Mouse (Mus musculus) B cell, adult 2 months (primary cell): Measurements from ENCODE around the gene Grap2.
"Not testable (repeated sequence)": the region's sequence is repeated elsewhere in the genome, so short reads cannot be mapped to it uniquely, and the experiment has no call there.

ENCODE experiments used
- DNase-seq, 2 experiments: peaks; one replicate each; pipeline ENCODE4 v3.0.0; 2022

Grap2 gene

GRCm38 (mm10) chr15:80567139-80567538, 5.3 kb upstream of the Grap2 start:
- DNase-seq: no peak

DNA sequence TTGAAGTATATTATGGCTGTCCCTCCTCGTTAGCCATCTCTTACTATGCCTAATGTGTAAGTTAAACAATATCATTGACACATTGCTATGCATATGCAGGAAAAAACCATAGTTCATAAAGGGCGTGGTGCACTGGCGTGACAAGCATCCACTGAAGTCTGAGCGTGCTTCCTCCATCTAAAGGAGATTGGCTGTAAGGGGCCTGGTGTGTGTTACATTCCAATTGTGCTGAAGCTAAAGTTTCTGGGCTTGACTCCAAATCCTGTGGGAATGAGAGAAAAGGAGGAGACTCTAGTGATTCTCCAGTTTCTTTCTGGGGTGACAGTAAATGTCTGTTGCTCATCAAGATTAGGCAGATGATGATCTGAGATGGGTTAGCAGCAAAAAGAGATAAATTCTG, 4.7 kb upstream of the Grap2 start:
- DNase-seq: no peak

DNA sequence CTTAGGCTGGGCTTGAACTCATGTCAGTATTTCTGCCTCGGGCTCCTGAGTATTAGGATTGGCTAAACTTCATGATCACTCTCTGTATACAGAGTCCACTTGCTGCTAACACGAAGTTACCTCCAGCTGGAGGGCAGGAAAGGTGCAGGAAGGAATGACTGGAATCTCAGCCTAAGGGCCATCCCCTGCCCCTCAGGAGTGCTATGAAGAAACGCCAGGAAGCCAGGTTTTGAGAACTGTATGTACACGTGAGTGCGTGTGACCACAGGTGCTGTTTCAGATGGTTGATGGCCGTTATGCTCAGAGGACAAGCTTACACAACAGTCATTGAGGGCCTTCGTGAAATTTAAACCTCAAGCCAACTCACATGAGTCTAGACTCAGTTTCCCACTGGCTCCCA, 3.2 kb upstream of the Grap2 start:
- no peak for DNase-seq

GRCm38 (mm10) chr15:80570226-80570625, 2.2 kb upstream of the Grap2 start:
- DNase-seq: no peak

GRCm38 (mm10) chr15:80571611-80572010, 783 bp upstream of the Grap2 start:
- peak; percentile 43 to 55 for DNase-seq

DNA sequence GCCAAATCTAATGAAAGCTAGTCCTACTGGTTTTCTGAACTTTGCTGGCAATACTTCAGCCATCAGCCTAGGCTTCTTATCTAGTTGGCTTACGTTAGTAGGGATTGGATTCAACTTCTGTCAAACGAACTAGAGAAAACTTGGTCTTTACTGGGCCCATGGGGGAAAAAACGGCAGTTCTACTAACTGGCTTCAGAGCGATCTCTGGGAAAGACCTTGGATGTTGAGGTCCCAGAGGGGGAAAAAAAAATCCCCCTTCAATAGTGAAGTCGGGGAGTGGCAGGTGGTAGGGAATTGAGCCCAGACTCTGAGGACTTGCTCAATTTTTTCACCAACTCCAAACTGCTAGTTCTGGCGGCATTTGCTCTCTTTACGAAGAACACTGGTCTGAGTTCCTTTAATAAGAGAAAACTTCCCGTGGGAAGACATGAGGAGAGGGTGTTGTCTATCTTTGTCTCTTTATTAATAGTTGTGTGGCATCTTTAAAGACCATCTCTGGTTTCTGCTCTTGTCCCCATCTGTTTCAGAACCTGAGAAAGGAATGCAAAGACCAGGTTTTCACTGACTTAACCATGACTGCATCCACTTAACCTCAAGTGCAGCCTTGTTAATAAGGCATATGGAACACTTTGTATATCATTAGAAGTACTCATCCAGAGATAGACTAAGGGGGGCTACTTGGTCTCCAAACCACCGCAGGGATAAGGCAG, 572 bp downstream of the Grap2 start:
- no peak for DNase-seq

- DNase-seq: no peak
Observed at GRCm38 (mm10) chr15:80574211-80575040, 2.0 kb downstream of the Grap2 start.

DNA sequence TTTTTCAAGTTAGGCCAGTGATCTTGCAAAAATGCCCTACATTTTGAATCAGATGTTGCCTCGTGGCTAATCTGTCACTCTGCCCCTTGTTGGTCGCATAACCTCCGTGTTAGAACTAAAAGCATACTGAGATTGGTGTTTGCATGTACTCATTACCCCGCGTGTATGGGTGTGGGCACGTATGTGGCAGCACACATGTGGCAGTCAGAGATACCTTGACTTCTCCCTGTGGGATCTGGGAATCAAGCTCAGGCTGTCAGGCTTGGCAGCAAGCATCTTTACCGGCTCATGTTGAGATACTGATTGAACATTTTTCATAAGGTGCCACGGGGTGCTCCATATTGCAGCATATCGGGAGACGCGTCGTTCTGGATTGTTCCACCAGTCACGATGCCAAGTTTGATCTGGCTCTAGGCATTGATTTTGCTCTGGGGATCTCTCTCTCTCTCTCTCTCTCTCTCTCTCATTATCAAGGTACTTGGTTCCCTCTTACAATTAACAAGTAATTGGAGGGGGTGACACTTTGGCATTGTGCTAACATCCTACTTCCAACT, 3.5 kb downstream of the Grap2 start:
- DNase-seq: no peak

DNA sequence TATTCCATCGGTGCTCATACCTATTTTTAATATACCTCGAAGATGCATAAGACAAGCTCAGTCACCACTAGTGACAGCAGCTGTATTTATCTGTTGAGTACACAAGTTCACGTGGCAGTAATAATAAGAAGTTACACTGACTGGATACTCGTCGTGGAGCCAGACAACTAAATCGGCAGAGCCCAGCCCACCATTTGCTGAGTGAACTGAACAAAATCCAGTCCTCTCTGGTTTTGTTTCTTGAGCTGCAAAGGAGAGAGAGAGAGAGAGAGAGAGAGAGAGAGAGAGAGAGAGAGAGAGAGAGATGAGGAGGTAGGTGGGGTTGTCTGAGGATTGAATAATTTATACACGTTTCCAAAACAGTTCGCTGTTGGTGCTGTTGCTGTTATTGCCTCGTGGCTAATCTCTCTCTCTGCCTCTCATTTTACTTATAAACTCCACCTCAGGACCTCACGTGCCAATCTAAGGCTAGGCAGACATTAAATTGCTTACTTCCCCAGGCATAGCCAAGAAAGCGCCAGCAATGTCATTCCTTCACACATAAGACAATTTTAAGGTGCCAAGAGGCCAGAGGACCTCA, 4.1 kb downstream of the Grap2 start:
- DNase-seq: no peak

- no peak for DNase-seq
Observed at GRCm38 (mm10) chr15:80577166-80577960, 5.0 kb downstream of the Grap2 start.

DNA sequence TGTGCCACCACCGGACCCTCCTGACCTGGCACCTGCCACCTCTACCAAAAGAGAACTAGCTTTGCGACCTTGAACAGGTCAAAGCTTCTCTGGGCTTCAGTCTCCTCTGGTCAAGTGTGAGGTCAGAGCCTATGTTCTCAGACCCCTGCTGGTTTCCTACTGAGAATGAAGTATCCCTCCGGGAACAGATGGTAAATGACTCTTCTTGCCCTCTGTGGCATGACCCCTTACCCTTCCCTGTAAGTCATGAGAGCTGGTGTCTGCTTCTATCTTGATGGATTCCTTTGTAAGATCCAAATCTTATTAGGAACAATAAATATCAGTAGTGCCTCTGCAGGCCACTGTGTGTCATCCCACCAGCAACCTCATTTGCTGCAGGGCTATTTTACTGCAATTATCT, 6.7 kb downstream of the Grap2 start:
- no peak for DNase-seq

DNA sequence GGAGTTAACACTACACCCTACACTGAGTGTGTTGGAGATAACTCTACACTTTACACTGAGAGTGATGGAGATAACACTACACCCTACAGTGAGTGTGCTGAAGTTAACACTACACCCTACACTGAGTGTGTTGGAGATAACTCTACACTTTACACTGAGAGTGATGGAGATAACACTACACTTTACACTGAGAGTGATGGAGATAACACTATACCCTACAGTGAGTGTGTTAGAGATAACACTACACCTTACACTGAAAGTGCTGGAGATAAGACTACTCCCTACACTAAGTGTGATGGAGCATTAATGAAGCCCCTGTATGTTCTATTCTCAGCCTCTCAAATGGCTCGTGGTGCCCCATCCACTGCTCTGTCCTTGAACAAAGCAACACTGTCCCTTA, 8.2 kb downstream of the Grap2 start:
- DNase-seq: not testable (repeated sequence)

GRCm38 (mm10) chr15:80582581-80583495, 10.4 kb downstream of the Grap2 start:
- DNase-seq: no peak

- DNase-seq: no peak
Observed at GRCm38 (mm10) chr15:80586296-80586695, 13.9 kb downstream of the Grap2 start.

- DNase-seq: no peak
Observed at GRCm38 (mm10) chr15:80590641-80591040, 18.2 kb downstream of the Grap2 start.

DNA sequence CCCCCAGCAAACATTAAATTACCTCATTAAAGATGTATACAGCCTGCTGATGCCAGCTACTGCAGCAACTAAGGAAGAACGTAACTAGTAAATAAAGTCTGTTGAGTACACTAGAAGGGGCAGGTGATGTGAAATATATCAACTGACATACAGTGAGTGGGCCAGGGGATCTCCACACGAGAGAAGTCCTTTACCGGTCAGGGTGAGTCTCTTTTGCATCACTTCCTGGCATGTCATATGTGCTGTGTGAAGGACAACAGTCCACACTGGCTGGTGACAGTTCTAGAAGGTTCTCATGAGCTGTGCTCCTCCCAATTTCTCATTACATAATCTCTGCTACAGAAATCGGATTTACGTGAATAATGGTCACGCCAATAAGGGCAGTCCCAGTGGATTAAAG, 20.3 kb downstream of the Grap2 start:
- DNase-seq: no peak

GRCm38 (mm10) chr15:80593877-80594276, 21.5 kb downstream of the Grap2 start:
- no peak for DNase-seq

DNA sequence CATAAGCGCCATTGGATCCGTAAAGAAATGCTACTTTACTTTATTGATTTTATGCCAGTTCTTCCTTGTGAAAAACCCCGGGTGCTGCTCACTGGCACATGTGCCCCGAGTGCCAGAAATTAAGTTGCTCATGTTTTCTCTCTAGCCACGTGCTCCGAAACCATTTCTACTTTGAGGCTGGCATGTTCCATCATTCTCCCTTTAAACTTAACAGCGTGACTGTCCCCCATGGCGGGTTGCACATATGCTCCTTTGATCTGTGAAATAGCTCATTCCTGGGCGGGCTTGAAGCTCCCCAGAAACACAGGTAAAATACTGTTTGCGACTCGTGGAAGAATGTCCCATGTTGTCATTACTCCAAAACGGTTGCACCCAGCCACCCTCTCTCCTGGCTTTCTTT, 26.4 kb downstream of the Grap2 start:
- no peak for DNase-seq

- peak; percentile 58 to 60 for DNase-seq
Observed at GRCm38 (mm10) chr15:80599213-80599750, 26.9 kb downstream of the Grap2 start.

- no peak for DNase-seq
Observed at GRCm38 (mm10) chr15:80599843-80600242, 27.4 kb downstream of the Grap2 start.

DNA sequence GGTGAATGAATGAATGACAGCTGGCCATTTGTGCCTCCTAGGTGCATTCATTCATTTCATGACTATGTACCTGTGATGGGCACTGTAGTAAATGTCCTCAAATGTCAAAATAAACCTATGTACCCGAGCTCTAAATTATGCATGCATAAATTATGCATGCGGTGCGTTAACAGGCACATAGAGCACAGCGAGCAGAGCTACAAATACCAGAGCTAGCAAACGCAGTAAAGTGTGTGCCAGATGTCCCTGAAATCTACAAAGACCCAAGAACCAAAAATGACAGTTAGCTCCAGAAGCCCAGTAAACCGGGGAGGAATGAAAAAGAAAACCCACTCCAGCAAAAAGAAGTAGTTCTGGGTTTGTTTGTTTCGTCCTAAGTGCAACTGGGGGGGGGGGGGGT, 29.1 kb downstream of the Grap2 start:
- DNase-seq: no peak
